8 mouse cellular contexts compared by ENCODE assay signal in genomic region chr8:64691591-64692401, GRCm38 (mm10). TPM values are rescaled to one million over a fixed set of nuclear protein-coding genes. Genes with fewer than 3 reads are reported as not detected.
A peak's percentile ranks its signal among the peaks of the same experiment; 100 is the strongest.
DNase-seq lines count a peak whose midpoint lies in the region; ATAC-seq and TF ChIP-seq lines count a peak whose summit lies in the region.

No protein-coding gene starts in this region.

- H3K27me3 ChIP-seq in heart, postnatal 0 days (ENCODE audit: control insufficient read depth, insufficient read depth, low read length): no peaks in the 10 kb centered on the region
- H3K27me3 ChIP-seq in midbrain, embryonic 15.5 days (replicated peaks): no peaks in the 10 kb centered on the region

- H3K4me1 ChIP-seq in heart, postnatal 0 days (ENCODE audit: control insufficient read depth, insufficient read depth): peaks cover 7% of the 10 kb centered on the region; the same call in 1 of the 2 replicates
- H3K4me1 ChIP-seq in midbrain, embryonic 15.5 days: peaks cover 36% of the 10 kb centered on the region

- no peak for TF ChIP-seq EP300 in heart, postnatal 0 days (IDR thresholded peaks at IDR 0.05; ENCODE audit: low read depth)

- peak overlapping the region; percentile 72 for H3K4me3 ChIP-seq in heart, postnatal 0 days (ENCODE audit: low read depth, low read length)
- H3K4me3 ChIP-seq in midbrain, embryonic 15.5 days: peak overlapping the region; percentile 88

- intact Hi-C loops in left cerebral cortex, postnatal 4 days (cut with DNase I): loop anchor here (1.0 kb wide), 1 partner anchor 73 kb away; no protein-coding TSS in a partner anchor

- peak overlapping the region; percentile 93 for H3K4me2 ChIP-seq in heart, postnatal 0 days (ENCODE audit: low read depth, low read length)
- peak overlapping the region; percentile 60 for H3K4me2 ChIP-seq in midbrain, embryonic 15.5 days

- H3K27ac ChIP-seq in heart, postnatal 0 days (ENCODE audit: low read depth): peak overlapping the region; percentile 83; the same call in 1 of the 2 replicates
- H3K27ac ChIP-seq in midbrain, embryonic 15.5 days: peak overlapping the region; percentile 98

- no peak for TF ChIP-seq CTCF in heart, postnatal 0 days (IDR thresholded peaks at IDR 0.05; ENCODE audit: low read depth)

- peak; percentile 11 to 30 for DNase-seq in left cerebral cortex, adult 18-20 months (ENCODE audit: low spot score in 2 of 2)
- DNase-seq in left cerebral cortex, postnatal 4 days: no peak
- peak; percentile 48 for DNase-seq in cerebellum, adult 9-11 months
- no peak for DNase-seq in heart, postnatal 0 days (ENCODE audit: low spot score)
- no peak for DNase-seq in ovary, postnatal 36 days (ENCODE audit: low spot score)
- no peak for DNase-seq in ovary, adult 18-20 months (ENCODE audit: low spot score)

- no peak for ATAC-seq in heart, postnatal 0 days (ENCODE audit: insufficient read depth, low read depth)
- ATAC-seq in midbrain, embryonic 15.5 days (replicated peaks): peak; percentile 8
- ATAC-seq in erythroblast, adult 5-6 weeks (replicated peaks; ENCODE audit: low FRiP score, poor library complexity, severe bottlenecking): no peak

- peak overlapping the region; percentile 76 for H3K9ac ChIP-seq in heart, postnatal 0 days (replicated peaks; ENCODE audit: low read depth, low read length)
- H3K9ac ChIP-seq in midbrain, embryonic 15.5 days: peak overlapping the region; percentile 94

- no peaks in the 10 kb centered on the region for H3K36me3 ChIP-seq in heart, postnatal 0 days (replicated peaks; ENCODE audit: control insufficient read depth, insufficient read depth, low read length)
- no peaks in the 10 kb centered on the region for H3K36me3 ChIP-seq in midbrain, embryonic 15.5 days (replicated peaks)

- H3K9me3 ChIP-seq in heart, postnatal 0 days (replicated peaks; ENCODE audit: control insufficient read depth, low read length): no peaks in the 10 kb centered on the region
- no peaks in the 10 kb centered on the region for H3K9me3 ChIP-seq in midbrain, embryonic 15.5 days

- WGBS in heart, postnatal 0 days: 17% methylated on average over 16 of the region's 16 CpGs
- WGBS in midbrain, embryonic 15.5 days: 2% methylated on average over 16 of the region's 16 CpGs

RNA-seq across cellular contexts. Expression of gene Cpe, which starts 1.1 kb away (rescaled TPM):
- 1,000 to 10,000 TPM; 1,840 to 1,955 TPM for total RNA-seq in left cerebral cortex, adult 18-20 months (2021)
- total RNA-seq in left cerebral cortex, postnatal 4 days (2021): 100 to 1,000 TPM; 839 to 915 TPM
- 149 and 153 TPM in 2 replicates for total RNA-seq in heart, postnatal 0 days (2014; rRNA removed; ENCODE audit: low replicate concordance)
- polyA plus RNA-seq in heart, postnatal 0 days (2015; fragmentation: Nextera tagmentation; extraction: Ambion mirVana): 247 and 273 TPM in 2 replicates
- 862 and 895 TPM in 2 replicates for polyA plus RNA-seq in midbrain, embryonic 15.5 days (2015; fragmentation: Nextera tagmentation; extraction: Ambion mirVana)
- not detected in 2 replicates for total RNA-seq in erythroblast, adult 5-6 weeks (2015; ENCODE audit: low replicate concordance)
- not detected in 2 replicates for total RNA-seq in erythroblast, adult 5-6 weeks (2017; ENCODE audit: low replicate concordance)

RNA-seq across cellular contexts. Expression of gene Msmo1, which starts 41.8 kb away (rescaled TPM):
- 100 to 1,000 TPM in 1 of 2 experiments, 10 to 100 TPM in 1; 93.9 to 121 TPM for total RNA-seq in left cerebral cortex, adult 18-20 months (2021)
- total RNA-seq in left cerebral cortex, postnatal 4 days (2021): 100 to 1,000 TPM; 123 to 129 TPM
- 19.8 and 41.2 TPM in 2 replicates for total RNA-seq in heart, postnatal 0 days (2014; rRNA removed; ENCODE audit: low replicate concordance)
- 30.6 and 33.3 TPM in 2 replicates for polyA plus RNA-seq in heart, postnatal 0 days (2015; fragmentation: Nextera tagmentation; extraction: Ambion mirVana)
- polyA plus RNA-seq in midbrain, embryonic 15.5 days (2015; fragmentation: Nextera tagmentation; extraction: Ambion mirVana): 153 and 156 TPM in 2 replicates
- total RNA-seq in erythroblast, adult 5-6 weeks (2015; ENCODE audit: low replicate concordance): 15.8 and 21.9 TPM in 2 replicates
- total RNA-seq in erythroblast, adult 5-6 weeks (2017; ENCODE audit: low replicate concordance): 12.1 and 18.7 TPM in 2 replicates

Comparison
In these comparisons a context has a peak if more than half of its experiments do, and no peak if none do; other contexts are left out.
1. DNase-seq: peak in left cerebral cortex, adult 18-20 months (2 of 2) and cerebellum, adult 9-11 months (single experiment); none in left cerebral cortex, postnatal 4 days (single experiment), heart, postnatal 0 days (single experiment), ovary, postnatal 36 days (single experiment) and ovary, adult 18-20 months (single experiment).
2. RNA of gene Cpe, which starts 1.1 kb away (total RNA-seq): 1,840 to 1,955 TPM in left cerebral cortex, adult 18-20 months, 839 to 915 TPM in left cerebral cortex, postnatal 4 days and 149 to 153 TPM in heart, postnatal 0 days; not detected in erythroblast, adult 5-6 weeks; every median in the first group is over 100 times any median in the second.